Mouse (Mus musculus): ENCODE data around the gene Tmed5. TPM values are rescaled to one million over a fixed set of nuclear protein-coding genes. Genes with fewer than 3 reads are reported as not detected.
A peak's percentile ranks its signal among the peaks of the same experiment; 100 is the strongest.
"Not testable (repeated sequence)": the region's sequence is repeated elsewhere in the genome, so short reads cannot be mapped to it uniquely, and the experiment has no call there.

The Tmed5 gene
- 10 to 100 TPM; 26.7 to 34.9 TPM for total RNA-seq (2021)

DNA sequence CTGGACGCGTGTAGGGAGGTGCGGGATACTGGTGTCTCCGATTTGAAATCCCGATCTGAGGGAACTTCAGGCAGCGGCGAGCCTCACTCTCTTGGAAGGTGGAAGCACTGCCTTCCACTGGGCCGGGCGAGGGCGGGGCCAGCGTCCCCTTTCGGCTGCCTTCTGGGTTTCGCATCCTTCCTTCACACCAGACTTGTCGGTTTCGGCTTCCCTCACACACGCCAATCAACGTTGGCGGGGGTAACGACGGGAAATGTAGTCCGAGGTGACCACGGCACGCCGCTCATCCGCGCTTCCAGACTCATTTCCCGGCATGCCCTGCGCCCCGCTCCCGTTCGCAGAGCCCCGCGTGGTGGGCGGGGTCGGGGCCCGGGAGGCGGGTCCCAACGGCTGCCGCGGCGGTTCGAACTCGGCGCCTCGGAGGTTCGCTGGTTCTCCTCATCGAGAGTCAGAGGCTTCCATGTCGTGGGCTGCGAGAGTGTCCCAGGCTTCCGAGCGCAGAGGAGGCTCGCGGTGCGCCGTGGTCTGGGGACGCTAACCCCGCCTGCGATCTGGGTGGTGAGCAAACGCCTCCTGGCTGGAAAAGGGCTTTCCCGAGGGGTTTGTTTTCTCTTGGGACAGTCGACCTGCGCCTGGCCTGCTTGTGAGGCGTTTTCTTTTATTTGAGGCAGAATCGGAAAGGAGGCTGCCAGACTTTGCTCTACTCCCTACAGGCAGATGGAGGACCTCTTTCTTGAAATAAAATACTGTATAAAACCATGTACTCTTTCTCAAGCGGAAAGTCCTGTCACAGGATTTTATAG lies at the start of gene Tmed5, which contains the start of gene Ccdc18:
Gene Tmed5 (minus strand): TSS at position 180 of the 803 bp plus-strand sequence.
Gene Ccdc18 (plus strand): TSS at position 435 of the 803 bp plus-strand sequence.
- peak; percentile 95 to 98 for DNase-seq
- intact Hi-C loops (cut with DNase I): loop anchor here (1.0 to 10.0 kb wide), 6 partner anchors 67 to 532 kb away; partner anchors contain the start of genes Dgkq, Dr1, Gak and Idua

DNA sequence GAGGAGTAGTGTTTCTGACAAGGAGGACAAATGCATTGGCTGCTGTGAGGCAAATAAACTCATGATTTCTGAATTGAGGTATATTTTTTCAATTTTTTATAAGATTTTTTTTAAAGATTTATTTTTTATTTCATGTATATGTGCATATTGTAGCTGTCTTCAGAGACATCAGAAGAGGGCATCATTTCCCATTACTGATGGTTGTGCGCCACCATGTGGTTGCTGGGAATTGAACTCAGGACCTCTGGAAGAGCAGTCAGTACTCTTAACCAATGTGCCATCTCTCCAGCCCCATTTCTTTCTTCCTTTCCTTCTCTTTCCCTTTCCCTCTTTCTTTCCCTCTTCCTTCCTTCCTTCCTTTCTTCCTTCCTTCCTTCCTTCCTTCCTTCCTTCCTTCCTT lies 31.3 kb upstream of the Tmed5 start:
- DNase-seq: peak; percentile 32 to 44
- intact Hi-C loops (cut with DNase I): loop anchor here (2.0 to 5.0 kb wide), 3 partner anchors 79 to 241 kb away; no protein-coding TSS in a partner anchor

GRCm38 (mm10) chr5:108160796-108161195 lies 28.4 kb upstream of the Tmed5 start:
- intact Hi-C loops (cut with DNase I): loop anchor here (5.0 kb wide), 1 partner anchor 238 kb away; no protein-coding TSS in a partner anchor

GRCm38 (mm10) chr5:108152592-108152991 lies 20.2 kb upstream of the Tmed5 start:
- no peak for DNase-seq
- intact Hi-C loops (cut with DNase I): no loop called here

More at GRCm38 (mm10) chr5:108160796-108161195, 28.4 kb upstream of the Tmed5 start:
- DNase-seq: no peak

- intact Hi-C loops (cut with DNase I): loop anchor here (1.0 to 10.0 kb wide), 6 partner anchors 67 to 533 kb away; partner anchors contain the start of genes Dgkq, Dr1, Gak and Idua
- peak in 1 of 2 experiments; percentile 64 for DNase-seq
Observed at GRCm38 (mm10) chr5:108131849-108132440, 475 bp downstream of the Tmed5 start.

DNA sequence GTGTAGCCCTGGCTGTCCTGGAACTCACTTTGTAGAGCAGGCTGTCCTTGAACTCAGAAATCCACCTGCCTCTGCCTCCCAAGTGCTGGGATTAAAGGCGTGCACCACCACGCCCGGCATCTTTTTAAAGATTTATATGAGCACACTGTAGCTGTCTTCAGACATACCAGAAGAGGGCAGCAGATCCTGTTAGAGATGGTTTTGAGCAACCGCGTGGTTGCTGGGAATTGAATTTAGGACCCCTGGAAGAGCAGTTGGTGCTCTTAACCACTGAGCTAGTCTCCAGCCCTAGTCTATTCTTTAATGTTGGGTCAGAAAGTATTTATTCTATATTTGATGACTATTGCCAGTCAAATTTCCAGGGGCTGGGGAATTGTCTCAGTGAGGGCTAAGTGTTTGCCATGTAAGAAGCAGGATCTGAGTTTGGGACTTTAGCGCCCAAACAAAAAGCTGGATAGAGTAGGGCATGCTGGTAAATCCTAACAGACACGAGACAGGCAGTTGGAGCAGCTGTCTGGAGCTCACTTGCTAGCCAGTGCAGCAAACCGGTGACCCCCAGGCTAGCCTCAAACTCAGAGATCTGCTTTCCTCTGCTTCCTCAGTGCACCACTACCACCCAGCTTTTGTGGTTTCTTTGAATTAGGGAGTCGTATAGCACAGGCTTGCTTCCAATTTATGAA lies 12.1 kb downstream of the Tmed5 start:
- intact Hi-C loops (cut with DNase I): no loop called here
- DNase-seq: no peak

GRCm38 (mm10) chr5:108117693-108118092 lies 14.7 kb downstream of the Tmed5 start:
- no peak for DNase-seq
- intact Hi-C loops (cut with DNase I): no loop called here

DNA sequence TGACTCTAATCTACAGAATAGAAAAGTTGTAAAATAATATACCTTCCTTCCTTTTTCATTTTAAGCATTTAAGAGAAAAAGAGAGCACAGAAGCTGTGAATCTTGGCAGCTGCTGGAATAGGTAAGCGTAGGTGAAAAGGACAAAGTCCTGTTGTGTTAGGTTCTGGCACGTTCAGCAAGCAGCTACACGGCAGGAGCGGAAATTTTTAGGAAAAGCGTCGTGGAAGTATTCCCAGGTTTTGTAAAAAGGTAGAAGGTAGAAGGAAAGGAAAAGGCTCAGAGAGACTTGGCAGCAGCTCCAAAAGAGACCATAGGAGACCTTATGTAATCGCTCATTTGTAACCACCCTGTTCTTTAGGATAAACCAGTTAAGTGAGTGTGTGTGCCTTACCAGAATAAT lies 23.1 kb downstream of the Tmed5 start:
- DNase-seq: no peak
- intact Hi-C loops (cut with DNase I): no loop called here

- intact Hi-C loops (cut with DNase I): no loop called here
- no peak for DNase-seq
Observed at GRCm38 (mm10) chr5:108104306-108104705, 28.1 kb downstream of the Tmed5 start.

DNA sequence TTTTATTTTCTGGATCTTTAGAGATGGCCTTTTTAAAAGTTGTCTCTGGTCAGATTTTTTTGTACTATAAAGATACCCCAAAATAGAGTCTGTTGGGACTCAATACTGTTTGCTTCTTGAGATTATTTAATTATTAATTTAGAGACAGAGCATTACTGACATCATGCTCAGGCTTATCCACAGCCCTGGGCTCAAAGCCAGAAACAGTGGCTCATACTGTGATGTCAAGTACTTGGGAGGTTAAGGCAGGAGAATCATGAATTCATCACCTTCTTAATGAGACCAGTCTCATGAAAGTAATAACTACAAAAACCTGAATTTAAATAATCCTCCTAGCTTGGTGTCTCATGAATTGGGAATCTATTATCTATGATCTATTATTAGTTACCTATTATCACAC lies 32.2 kb downstream of the Tmed5 start:
- intact Hi-C loops (cut with DNase I): no loop called here
- DNase-seq: no peak

GRCm38 (mm10) chr5:108097676-108098075 lies 34.7 kb downstream of the Tmed5 start:
- intact Hi-C loops (cut with DNase I): no loop called here

DNA sequence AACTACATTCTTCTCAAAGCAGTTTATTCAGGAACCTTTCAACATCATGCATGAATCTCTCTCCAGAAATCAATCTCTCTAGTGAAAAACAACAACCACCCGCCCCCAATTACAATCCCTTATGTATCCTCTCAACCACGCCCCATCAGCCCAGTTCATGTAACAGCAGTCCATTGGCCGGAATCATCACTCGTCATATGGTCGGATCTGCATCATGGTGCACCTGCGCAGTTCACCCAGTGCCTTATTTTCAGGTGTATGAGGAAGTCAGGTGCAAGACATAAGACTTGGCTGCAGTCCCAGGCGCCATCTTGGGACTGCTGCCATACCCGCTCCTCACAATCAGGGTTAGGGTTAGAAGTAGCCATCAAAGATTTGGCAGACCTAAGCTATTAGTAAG lies 39.7 kb downstream of the Tmed5 start:
- not testable (repeated sequence) for DNase-seq

More at GRCm38 (mm10) chr5:108097676-108098075, 34.7 kb downstream of the Tmed5 start:
- no peak for DNase-seq

DNA sequence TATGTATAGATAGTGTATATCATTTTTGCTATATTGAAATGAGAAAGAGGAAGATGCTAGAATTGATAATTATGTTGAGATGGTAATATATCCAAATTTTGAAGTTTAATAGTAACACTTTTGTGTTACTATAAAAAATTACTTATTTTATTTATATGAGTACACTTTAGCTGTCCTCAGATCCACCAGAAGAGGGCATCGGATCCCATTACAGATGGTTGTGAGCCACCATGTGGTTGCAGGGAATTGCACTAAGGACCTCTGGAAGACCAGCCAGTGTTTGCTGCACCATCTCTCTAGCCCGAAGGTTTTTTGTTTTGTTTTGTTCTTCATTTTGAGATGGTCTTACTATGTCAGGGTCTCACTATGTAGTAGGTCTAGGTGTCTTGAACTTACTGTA lies 47.0 kb downstream of the Tmed5 start:
- intact Hi-C loops (cut with DNase I): loop anchor here (2.0 kb wide), 1 partner anchor 77 kb away; no protein-coding TSS in a partner anchor
- DNase-seq: no peak

More for the DNA sequence above, 39.7 kb downstream of the Tmed5 start:
- intact Hi-C loops (cut with DNase I): not testable (repeated sequence)

GRCm38 (mm10) chr5:108082380-108082779 lies 50.0 kb downstream of the Tmed5 start:
- no peak for DNase-seq
- intact Hi-C loops (cut with DNase I): loop anchor here (2.0 kb wide), 1 partner anchor 48 kb away; no protein-coding TSS in a partner anchor

DNA sequence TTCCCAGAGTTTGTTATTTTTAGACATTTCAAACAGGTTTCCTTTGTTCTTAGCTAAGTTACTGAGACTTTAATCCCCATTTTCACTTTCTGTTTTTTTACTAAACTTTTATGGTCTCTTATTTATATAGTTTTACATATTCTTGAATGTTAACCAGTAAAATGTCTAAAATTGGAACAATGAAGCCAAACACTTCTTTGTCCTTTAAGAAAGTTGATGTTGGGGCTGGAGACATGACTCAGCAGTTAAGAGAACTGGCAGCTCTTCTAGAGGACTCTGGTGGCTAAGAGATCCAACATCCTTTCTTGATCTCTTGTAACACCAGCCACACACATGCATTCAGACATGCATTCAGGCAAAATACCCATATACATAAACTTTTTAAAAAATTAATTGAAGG lies 52.8 kb downstream of the Tmed5 start:
- intact Hi-C loops (cut with DNase I): no loop called here
- peak in 1 of 2 experiments; percentile 4 for DNase-seq

- no peak for DNase-seq
- intact Hi-C loops (cut with DNase I): no loop called here
Observed at GRCm38 (mm10) chr5:108076833-108077540, 55.4 kb downstream of the Tmed5 start.

DNA sequence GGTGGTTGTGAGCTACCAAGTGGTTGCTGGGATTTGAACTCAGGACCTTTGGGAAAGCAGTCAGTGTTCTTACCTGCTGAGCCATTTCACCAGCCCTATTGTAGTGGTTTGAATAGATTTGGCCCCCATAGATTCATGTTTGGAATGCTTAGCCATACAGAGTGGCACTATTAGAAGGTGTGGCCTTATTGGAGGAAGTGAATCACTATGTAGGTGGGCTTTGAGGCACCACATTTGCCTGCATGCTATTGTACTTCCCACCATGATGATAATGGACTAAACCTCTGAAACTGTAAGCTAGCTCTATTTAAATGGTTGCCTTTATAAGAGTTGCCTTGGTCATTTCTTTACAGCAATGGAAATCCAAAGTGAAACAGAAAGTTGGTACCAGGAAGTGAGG lies 56.2 kb downstream of the Tmed5 start:
- DNase-seq: no peak
- intact Hi-C loops (cut with DNase I): no loop called here

- intact Hi-C loops (cut with DNase I): no loop called here
- no peak for DNase-seq
Observed at GRCm38 (mm10) chr5:108072301-108072700, 60.1 kb downstream of the Tmed5 start.

GRCm38 (mm10) chr5:108065465-108066411 lies 66.7 kb downstream of the Tmed5 start, which contains the start of gene Mtf2:
Gene Mtf2, plus strand, starts transcription at chr5:108065674.
- DNase-seq: peak; percentile 98
- intact Hi-C loops (cut with DNase I): loop anchor here (1.0 to 10.0 kb wide), 4 partner anchors 67 to 599 kb away; partner anchors contain the start of genes Ccdc18, Dgkq, Dr1 and Idua

Data from heart, postnatal 36 days (tissue).